Comparison of ENCODE assay signal across 8 mouse cellular contexts in genomic region chr15:33975077-33975476, GRCm38 (mm10).
DNase-seq lines count a peak whose midpoint lies in the region.

No protein-coding gene starts in this region.

- DNase-seq in embryo, embryonic 10 days (ENCODE audit: low spot score): peak; percentile 36
- no peak for DNase-seq in embryo, embryonic 9.5 days (ENCODE audit: extremely low spot score)
- DNase-seq in left cerebral cortex, adult 11 months (ENCODE audit: low spot score): peak; percentile 9
- DNase-seq in left cerebral cortex, postnatal 36 days (ENCODE audit: low spot score in 2 of 2): no peak
- peak; percentile 42 for DNase-seq in embryo, embryonic 10.5 days (ENCODE audit: low spot score)
- peak; percentile 6 for DNase-seq in retina, postnatal 1 day
- no peak for DNase-seq in urinary bladder, adult 18-20 months (ENCODE audit: low spot score in 2 of 2)
- DNase-seq in neural tube, embryonic 10.5 days (ENCODE audit: extremely low spot score, low spot score): no peak

- intact Hi-C loops in left cerebral cortex, postnatal 36 days (cut with DNase I): loop anchor here (10.0 kb wide), 1 partner anchor 1200 kb away; no protein-coding TSS in a partner anchor

Comparison
In these comparisons a context has a peak if more than half of its experiments do, and no peak if none do; other contexts are left out.
1. DNase-seq: peak in embryo, embryonic 10 days (single experiment), left cerebral cortex, adult 11 months (single experiment), embryo, embryonic 10.5 days (single experiment) and retina, postnatal 1 day (single experiment); none in embryo, embryonic 9.5 days (single experiment), left cerebral cortex, postnatal 36 days (0 of 2), urinary bladder, adult 18-20 months (0 of 2) and neural tube, embryonic 10.5 days (single experiment).